Mouse (Mus musculus) adrenal gland, postnatal 0 days (tissue): ENCODE data around the gene Kif3b. TPM values are rescaled to one million over a fixed set of nuclear protein-coding genes. Genes with fewer than 3 reads are reported as not detected.

Experiments used
- polyA plus RNA-seq: library from polyadenylated mRNA; unstranded; fragments of >200 nt; fragmentation: Nextera tagmentation; extraction: Ambion mirVana; gene quantifications from 2 replicates; pipeline ENCODE4 v1.2.1, GENCODE M21; 2015

The Kif3b gene
- polyA plus RNA-seq: 5.9 and 7.0 TPM in 2 replicates

GRCm38 (mm10) chr2:153290938-153291928, at the start of gene Kif3b:
Kif3b (plus strand) TSS chr2:153291413.

DNA sequence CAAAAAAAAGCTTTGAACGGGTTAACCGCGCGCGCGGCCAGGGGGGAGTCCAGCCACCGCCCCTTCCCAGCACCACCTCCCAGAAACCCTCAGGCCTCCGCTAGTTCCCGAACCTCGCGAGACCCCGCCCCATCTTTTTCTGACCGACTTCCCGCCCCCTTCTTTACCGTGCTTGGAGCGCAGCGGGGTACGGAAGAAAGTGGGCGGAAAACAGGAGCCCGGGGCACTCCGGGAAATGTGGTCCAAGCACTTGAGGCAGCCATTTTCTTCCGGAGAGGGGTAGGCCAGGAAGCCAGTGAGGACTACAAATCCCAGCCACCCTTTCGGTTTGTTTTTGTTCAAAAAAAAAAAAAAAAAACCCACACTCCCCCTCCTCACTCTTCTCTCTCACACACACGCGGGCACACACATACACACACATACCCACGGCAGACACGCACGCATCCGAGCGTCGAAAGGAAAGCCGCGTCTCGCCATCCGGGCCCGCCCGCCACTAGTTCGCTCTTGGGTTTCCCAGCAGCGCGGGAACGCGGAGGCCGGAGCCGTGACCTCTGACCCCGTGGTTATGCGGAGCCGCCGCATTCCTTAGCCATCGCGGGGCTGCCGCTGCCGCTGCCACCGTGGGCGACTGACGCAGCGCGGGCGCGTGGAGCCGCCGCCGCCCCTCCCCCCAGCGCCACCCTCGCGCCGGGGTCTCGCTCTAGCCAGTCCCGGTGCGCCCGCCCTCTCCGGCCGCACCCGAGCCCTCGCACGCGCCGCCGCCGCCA, 54.4 kb downstream of the Kif3b start, which contains the start of gene Asxl1:
Asxl1 (plus strand) TSS at position 376 of the 767 bp plus-strand sequence.

Other genes with a start within 250 kb of the Kif3b start
- 0.60 and 2.6 TPM in 2 replicates for gene Ccm2l, start 225.5 kb upstream of the Kif3b start, polyA plus RNA-seq
- gene Hck, start 182.9 kb upstream of the Kif3b start, polyA plus RNA-seq: 6.3 and 7.4 TPM in 2 replicates
- gene Tm9sf4, start 130.1 kb upstream of the Kif3b start, polyA plus RNA-seq: 41.1 and 61.7 TPM in 2 replicates
- 8.2 and 8.7 TPM in 2 replicates for gene Tspyl3, start 66.0 kb upstream of the Kif3b start, polyA plus RNA-seq
- gene Plagl2, start 50.0 kb upstream of the Kif3b start, polyA plus RNA-seq: 3.8 and 4.8 TPM in 2 replicates
- 3.7 and 6.1 TPM in 2 replicates for gene Pofut1, start 49.9 kb upstream of the Kif3b start, polyA plus RNA-seq
- 8.8 and 11.0 TPM in 2 replicates for gene Asxl1, start 54.4 kb downstream of the Kif3b start, polyA plus RNA-seq
- gene 4930404H24Rik, start 201.4 kb downstream of the Kif3b start, polyA plus RNA-seq: not detected in 2 replicates
- gene Nol4l, start 238.6 kb downstream of the Kif3b start, polyA plus RNA-seq: 6.8 and 9.9 TPM in 2 replicates